Mouse (Mus musculus): ENCODE results near the gene Tnip1.

Tnip1 gene

GRCm38 (mm10) chr11:54962810-54963209 lies at the start of gene Tnip1:
TSS of gene Tnip1 (minus strand) at chr11:54962917.
- DNase-seq, result peak; percentile 32

GRCm38 (mm10) chr11:55011440-55011839 lies 48.7 kb upstream of the Tnip1 start:
- DNase-seq, result no peak

GRCm38 (mm10) chr11:55008230-55008629 lies 45.5 kb upstream of the Tnip1 start:
- no peak for DNase-seq

GRCm38 (mm10) chr11:55005684-55006083 lies 43.0 kb upstream of the Tnip1 start:
- no peak for DNase-seq

- peak; percentile 36 for DNase-seq
These were observed 42.3 kb upstream of the Tnip1 start for GRCm38 (mm10) chr11:55004970-55005502.

GRCm38 (mm10) chr11:54998708-54999107 lies 36.0 kb upstream of the Tnip1 start:
- DNase-seq, result no peak

- peak; percentile 63 for DNase-seq
These were observed 35.6 kb upstream of the Tnip1 start for GRCm38 (mm10) chr11:54998284-54998683.

GRCm38 (mm10) chr11:54996176-54996575 lies 33.5 kb upstream of the Tnip1 start:
- no peak for DNase-seq

- DNase-seq, result no peak
These were observed 27.2 kb upstream of the Tnip1 start for GRCm38 (mm10) chr11:54989920-54990319.

GRCm38 (mm10) chr11:54988754-54989349 lies 26.1 kb upstream of the Tnip1 start:
- DNase-seq, result no peak

- peak; percentile 43 for DNase-seq
These were observed 25.3 kb upstream of the Tnip1 start for GRCm38 (mm10) chr11:54987974-54988373.

- DNase-seq, result no peak
These were observed 22.4 kb upstream of the Tnip1 start for GRCm38 (mm10) chr11:54985086-54985485.

- DNase-seq, result no peak
These were observed 21.9 kb upstream of the Tnip1 start for GRCm38 (mm10) chr11:54984581-54984980.

GRCm38 (mm10) chr11:54984085-54984484 lies 21.4 kb upstream of the Tnip1 start:
- peak; percentile 80 for DNase-seq

- no peak for DNase-seq
These were observed 19.8 kb upstream of the Tnip1 start for GRCm38 (mm10) chr11:54982520-54982919.

GRCm38 (mm10) chr11:54981630-54982029 lies 18.9 kb upstream of the Tnip1 start:
- DNase-seq, result no peak

GRCm38 (mm10) chr11:54977385-54977937 lies 14.7 kb upstream of the Tnip1 start:
- DNase-seq, result no peak

- no peak for DNase-seq
These were observed 13.6 kb upstream of the Tnip1 start for GRCm38 (mm10) chr11:54976351-54976750.

GRCm38 (mm10) chr11:54975756-54976155 lies 13.0 kb upstream of the Tnip1 start:
- DNase-seq, result no peak

- no peak for DNase-seq
These were observed 12.6 kb upstream of the Tnip1 start for GRCm38 (mm10) chr11:54975340-54975739.

GRCm38 (mm10) chr11:54974639-54975038 lies 11.9 kb upstream of the Tnip1 start:
- no peak for DNase-seq

GRCm38 (mm10) chr11:54973481-54974212 lies 10.9 kb upstream of the Tnip1 start:
- DNase-seq, result peak; percentile 64

- no peak for DNase-seq
These were observed 10.1 kb upstream of the Tnip1 start for GRCm38 (mm10) chr11:54972789-54973188.

All from kidney, adult 9 months (tissue).